Mouse (Mus musculus) lung, postnatal 10 days (tissue): ENCODE data around the gene Akr7a5.

ENCODE experiments used
- DNase-seq: peaks from one replicate; pipeline ENCODE4 v3.0.0; 2021

The Akr7a5 gene

DNA sequence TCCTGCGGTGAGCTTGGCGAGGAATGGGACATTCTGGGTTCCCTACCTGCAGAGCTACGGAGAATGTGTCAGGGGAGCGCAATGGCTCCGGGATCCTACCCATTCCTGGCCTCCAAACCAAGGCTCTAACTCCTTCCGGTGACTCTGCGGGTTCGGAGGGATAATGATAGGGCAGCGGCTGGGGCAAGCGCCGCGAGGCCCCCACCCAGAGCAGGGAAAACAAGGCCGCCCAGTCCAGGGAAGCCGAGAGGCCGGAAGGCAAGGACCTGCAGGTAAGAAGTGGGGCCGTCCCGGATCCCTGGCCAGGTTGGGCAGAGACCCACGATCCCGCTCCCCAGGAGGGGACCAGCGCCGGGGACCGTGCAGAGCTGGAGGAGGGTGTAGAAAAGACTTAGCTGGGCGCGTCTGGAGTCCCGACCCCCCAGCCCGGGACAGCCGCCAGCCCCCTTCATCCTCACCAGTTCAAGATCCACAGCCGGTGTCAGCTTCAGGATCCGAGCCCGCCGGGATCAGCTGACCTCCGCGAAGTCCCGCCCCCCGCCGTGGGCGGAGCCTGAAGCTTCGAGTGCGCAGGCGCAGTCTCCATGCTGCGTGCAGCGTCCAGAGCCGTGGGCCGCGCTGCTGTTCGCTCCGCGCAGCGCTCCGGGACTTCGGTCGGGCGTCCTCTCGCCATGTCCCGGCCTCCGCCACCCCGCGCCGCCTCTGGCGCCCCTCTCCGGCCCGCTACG lies at the start of gene Akr7a5, which contains the start of gene Pqlc2:
Gene Akr7a5, plus strand, starts transcription at position 574 of the 728 bp plus-strand sequence.
Gene Pqlc2, minus strand, starts transcription at position 538 of the 728 bp plus-strand sequence.
- DNase-seq: peak; percentile 98

DNA sequence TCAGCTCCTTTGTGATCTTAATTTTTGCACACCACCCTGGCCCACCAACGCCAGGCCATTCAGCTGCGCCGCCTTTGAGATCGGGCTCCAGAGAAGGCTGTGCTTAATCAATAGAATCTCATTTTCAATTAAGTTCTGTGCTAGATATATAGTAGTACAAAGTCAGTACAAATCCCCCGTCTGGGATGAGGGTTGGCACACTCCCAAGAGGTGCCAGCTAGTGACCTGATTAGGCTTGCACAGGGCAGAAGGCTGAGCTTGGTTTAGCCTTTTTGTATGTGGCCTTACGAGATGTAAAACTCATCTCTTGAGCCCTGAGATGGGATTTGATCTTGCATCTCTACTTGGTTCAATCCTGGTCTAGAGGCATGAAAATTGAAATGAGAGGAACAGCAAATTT lies 47.6 kb upstream of the Akr7a5 start:
- no peak for DNase-seq

DNA sequence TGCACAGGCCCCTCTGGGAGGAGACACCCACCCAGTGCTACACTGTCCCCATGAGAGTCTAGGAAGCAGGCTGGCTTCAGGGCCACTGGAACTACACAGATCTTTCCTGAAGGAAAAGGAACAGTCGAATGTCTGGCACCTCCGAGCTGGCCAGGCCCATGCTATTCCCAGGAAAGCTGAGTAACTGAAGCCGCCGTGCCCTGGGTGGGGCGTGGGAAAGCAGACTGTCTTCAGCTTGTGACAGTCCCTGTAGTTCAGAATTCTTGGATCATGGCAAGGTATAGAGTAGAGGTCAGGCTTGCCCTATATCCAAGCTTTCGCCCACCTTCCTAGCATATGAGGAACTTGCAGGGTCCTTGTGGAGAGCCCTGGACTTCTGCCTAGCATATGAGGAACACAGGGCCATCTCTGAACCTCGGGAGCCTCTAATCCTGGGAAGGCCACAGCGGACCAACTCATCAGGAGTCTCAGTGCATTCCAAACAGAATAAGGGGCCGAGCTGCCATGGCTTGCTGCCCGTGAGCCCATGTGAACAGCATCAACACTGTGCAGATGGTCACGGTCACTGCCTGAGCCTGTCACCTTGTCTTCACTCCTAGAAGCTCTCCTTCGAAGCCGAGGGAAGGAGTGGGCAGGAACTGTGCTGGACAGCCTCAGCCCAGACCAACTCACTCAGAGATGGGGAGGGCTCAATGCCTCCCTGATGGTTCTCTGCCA lies 44.6 kb upstream of the Akr7a5 start:
- DNase-seq: no peak

DNA sequence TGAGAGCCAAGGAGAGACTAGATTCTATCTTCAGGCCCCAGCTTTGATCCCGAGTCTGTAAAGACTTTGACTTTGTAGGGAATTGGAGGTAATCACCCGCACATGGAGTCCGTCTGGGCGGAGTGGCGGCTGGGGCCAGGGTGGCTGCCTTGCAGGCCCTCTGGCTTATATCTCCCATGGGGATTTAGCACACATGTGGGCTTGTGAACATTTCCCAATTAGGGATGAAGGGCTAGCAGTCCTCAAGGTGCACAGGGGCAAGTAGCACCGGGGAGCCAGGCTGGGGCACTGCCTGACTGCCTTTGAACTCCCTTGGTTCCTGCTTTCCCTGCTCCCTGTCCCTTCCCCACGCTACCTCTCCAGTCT lies 44.1 kb upstream of the Akr7a5 start:
- no peak for DNase-seq

DNA sequence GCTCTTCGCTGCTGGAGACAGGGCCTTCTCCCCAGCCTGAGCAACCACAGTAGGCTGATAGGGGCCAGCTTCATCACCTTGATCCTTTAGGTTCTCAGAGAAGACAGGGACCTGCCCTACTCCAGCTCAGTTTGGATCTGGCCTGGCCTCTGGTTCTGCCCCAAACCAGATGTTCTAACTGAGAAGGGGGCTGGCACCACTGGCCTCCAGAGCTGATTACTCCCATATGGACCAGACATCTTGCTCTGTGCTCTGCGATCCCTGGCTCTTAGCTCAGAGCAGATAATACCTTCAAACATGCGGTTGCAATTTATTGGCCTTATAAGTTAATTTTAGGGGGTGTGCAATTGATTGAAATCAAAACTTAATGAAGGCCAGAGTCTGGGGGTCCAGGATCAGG lies 43.2 kb upstream of the Akr7a5 start:
- DNase-seq: no peak

DNA sequence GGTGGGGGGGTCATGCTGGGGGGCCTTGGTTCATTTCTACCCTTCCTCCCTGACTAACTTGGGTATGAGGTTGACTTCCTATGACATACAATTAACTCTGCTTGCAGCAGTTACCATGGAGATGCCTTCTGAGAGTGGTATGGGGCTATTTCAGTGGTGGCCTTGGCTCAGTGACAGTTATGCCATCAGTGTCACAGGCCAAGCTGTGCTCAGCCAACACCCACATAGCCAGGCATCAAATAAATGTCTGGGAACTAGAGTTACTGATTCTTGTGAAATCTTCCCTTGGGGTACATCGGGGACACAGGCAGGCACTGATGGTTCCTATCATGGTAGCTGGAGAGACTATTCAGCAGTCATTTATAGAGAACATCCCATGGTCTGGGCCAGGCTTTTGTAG lies 42.3 kb upstream of the Akr7a5 start:
- no peak for DNase-seq

DNA sequence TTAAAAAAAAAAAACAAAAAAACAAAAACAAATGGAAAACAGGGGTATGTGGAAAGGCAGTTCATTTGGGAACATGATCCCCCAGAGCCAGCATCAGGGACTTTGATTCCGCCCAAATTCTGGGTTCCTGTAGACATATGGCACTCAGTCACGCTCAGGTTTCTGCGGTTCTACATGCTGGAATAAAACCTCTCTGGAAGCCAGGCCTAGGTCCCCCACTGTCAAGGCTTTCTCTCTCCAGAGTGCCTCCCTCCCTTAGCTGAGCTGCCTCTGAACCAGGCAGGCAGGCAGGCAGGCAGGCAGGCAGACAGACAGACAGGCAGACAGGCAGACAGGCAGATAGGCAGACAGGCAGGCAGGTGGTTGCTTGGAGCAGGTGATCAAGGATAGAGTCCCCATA lies 40.4 kb upstream of the Akr7a5 start:
- no peak for DNase-seq

DNA sequence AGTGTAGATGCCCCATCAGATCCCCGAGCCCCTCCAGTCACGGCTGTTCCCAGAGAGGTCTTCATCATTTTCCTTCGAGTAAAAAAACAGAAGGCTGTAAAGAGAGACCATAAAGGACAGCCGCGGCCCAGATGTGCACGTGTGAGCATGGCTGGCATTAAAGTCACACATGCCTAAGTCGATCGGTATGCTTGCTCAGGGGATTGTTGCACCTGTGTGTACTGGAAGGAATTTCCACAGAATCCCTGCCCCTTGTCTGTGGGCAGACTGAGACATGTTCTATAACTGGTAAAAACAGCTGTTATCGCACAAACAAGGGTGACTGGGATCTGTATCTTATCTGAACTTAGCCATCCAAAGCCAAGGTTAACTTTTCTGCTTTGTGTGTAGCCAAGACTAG lies 39.0 kb upstream of the Akr7a5 start:
- DNase-seq: no peak

DNA sequence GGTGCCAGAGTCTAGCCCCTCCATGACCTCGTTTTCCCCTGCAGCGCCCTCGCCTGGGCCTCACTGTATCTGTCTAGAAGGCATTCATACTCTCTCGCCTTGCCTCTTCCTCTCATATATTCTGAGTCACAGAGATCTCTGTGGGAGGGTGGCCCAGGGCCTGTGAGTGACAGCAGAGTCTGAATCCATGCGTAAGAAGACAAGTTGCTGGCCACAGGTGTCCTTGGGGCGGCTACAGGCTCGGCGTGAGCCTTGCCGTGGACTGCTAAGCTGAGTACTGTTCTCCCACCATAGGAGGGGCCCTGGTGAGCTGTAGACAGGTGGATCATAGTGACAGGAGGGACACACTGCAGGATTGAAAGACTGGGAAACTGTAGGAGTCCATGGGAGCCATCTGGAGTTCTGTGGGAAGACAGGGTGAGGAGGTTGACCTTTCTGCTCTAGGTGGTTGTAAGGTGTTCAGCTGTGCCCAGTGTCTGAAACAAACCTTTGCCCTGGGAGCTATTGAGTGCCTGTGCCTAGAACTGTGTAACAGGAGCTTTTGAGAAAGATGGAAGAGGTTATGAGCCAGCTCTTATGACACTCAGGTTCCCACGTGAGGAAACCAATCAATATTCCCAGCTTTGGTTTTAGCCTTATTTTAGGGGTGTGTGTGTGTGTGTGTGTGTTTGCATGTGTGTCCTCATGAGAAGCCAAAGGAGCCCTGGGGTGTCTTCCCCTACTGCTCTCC lies 37.4 kb upstream of the Akr7a5 start:
- no peak for DNase-seq

DNA sequence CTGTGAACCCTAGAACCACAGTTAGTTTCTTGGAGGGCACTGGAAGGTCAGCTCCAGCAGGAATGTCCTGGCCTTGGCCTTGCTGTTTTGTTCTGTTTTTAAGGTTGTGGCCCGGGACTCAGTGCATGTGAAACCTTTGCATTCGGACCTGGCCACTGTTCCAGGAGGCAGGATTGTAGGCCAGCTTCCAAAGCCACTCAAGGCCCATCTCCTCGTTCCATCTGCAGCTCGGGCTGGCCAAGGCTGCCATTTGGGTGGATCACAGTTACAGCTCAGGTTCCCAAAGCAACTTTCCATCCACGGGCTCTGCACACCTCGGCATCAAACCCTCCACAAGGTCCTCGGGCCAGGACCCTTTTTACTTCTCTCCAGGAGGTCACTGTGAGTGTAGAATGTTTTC lies 36.0 kb upstream of the Akr7a5 start:
- no peak for DNase-seq

DNA sequence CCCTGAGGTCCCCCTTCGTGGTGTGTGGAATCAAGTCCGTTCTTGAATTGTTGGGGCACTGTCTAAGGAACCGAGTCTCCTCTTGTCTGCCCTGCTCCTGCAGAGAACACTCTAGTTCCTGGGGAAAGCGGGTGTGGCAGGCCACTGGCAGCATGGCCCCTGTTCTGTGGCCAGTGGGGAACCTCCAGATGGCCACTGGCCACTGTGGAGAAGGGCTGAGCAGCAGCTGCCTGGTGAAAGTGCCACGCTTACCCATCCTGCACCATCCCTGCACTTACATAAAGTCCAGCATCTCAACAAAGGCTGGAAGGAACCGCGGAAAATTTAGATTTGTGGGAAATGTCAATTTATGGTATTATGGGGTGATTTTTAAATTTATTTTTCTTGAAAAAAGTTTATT lies 34.1 kb upstream of the Akr7a5 start:
- DNase-seq: no peak

DNA sequence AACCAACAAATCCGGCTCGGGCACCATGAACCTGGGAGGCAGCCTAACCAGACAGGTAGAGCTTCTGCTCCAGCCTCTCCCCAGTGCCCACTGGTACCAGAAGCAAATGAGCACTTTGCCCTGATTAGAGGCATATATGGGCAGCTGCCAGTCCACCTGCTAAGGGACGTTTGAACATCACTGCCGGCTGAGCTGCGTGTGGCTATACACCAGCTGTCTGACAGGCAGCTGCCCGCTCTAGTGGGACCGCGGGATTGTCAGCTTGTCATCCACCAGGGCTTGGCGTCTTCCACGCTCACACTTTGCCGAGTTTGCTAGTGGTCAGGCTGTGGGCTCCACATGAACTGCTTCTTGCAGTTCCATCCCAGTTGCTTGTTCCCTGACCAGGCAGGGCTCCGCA lies 30.0 kb upstream of the Akr7a5 start:
- no peak for DNase-seq

DNA sequence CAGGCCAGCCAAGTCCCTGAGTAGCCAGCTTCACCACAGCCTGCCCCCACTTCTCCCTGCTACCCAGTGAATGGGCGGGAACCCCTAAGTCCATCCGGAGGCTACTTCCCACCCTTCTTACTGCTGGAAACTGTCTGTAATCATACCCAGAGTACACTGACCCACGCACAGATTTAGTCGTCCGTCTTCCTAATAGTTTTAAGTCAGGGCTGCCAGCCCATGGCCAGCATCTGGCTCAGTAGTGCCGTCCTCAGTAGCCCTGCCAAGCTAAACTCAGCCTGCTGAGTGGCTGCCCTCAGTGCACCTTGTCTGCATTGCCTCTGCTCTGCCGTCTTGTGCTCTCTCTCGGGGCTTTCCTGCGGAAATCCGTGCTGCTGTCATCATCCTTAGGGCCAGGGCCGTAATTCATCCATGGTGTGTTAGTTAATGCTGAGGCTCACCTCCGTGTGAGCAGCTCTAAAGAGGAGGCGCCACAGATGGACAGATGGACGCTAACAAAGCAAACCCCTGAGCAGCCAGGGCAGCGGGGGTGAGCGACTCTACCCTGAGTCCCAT lies 28.7 kb upstream of the Akr7a5 start:
- DNase-seq: no peak

DNA sequence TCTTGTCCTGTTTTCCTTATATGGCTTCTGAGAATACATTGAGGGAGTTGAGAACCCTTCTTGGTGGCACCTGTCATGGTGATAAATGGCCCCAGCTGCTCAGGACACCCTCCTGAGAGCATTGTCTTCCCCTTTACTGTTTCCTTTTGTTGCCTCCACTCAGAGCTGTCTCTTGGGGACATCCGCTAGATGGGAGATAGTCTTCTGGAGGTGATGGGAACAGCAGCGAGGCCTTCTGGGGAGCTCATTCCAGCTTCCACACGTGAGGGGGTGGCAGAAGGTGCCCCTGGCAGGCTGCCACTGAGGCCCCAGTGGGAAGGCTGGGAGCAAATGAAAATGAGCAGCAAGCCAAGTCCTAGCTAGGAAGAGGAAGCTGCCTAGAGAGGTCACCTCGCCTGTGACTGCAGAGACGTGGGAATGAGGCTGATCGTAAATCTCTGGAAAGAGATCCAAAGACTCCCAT lies 27.6 kb upstream of the Akr7a5 start:
- peak; percentile 22 for DNase-seq

DNA sequence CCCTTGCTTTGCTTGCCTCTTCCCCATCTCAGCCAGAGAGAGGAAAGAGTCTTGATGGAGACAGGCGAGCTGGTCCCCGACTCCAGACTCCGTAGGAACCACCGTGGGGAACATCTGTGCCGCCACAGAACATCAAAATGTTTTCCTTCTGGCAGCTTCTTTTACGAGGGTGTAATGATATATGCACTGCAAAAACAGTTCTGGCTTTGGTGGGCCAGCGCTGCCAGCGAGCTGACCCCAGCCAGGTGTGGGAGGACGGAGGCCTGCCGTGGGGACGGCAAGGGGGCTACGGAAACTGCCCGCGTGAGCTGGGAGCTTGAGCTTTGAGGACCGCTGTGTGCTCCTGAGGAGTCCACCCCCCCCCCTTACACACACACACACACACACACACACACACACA lies 25.7 kb upstream of the Akr7a5 start:
- no peak for DNase-seq

DNA sequence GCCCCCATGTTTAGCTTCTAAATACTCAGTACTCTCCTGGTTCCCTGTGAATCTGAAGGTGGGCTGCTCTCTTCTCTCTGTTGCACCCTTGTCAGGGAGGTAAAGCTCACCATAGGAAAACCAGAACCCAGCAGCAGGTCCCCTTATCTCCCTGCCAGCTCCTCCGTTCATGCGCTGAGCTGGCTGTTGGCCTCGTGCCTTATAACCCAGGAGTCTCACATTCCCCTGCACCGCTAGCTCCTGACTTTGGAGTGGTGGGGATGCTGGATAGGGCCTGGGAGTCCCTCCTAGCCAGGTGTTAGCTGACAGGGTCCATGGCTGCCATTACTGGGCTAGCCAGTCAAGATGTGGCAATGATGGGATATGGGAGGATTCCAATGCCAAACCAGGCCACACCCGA lies 24.3 kb upstream of the Akr7a5 start:
- no peak for DNase-seq

DNA sequence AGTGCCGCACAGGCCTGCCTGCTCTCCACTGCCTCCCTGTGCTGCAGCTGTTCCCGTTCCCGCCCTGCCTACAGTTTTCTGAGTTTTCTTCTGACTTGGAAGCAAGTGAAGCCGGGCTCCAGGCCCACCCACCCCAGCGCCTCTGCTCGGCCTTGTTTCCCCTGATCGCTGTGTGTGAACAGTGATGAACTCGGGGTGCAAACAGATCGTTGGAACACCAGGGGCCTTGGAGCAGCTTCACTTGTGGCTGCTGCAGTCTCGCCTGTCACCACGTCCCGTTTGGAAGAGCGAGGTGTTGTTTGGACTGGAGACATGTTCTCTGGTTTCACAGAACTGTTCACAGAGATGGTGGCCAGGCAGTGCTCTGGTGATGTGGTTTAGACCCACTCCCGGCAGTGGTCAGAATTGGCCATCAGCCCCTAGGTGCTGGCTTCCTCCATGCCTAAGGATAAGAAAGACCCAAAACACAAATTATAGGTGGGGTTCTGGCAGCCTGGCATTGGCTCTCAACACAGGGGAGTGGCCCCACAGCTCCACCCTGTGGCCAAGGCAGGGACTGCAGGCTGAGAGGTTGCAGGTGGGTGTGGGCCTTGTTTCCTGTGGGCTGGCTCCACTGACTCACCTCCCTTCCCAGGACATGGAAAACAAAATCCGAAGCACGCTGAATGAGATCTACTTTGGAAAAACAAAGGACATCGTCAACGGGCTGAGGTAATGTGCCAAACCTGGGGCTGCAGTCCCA lies 23.3 kb upstream of the Akr7a5 start:
- DNase-seq: peak; percentile 90

DNA sequence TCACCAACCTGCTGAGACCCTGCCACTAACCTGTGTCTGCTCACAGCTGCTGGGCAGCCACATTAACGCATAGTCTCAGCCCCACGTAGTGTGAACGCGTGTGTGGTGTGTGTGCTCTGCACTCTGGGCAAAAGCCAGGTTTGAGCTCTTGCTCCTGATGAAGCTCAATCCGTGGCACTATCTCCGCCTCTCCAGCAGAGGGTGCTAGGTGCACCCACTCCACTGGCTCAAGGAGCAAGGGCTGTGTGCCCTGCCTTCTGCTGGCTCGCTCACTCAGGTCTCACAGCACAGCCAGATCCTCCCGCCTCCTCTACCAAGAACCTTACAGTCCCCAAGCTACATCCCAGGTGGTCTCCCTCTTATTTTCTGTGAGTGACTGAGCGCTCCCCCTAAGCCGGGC lies 21.5 kb upstream of the Akr7a5 start:
- DNase-seq: peak; percentile 77

DNA sequence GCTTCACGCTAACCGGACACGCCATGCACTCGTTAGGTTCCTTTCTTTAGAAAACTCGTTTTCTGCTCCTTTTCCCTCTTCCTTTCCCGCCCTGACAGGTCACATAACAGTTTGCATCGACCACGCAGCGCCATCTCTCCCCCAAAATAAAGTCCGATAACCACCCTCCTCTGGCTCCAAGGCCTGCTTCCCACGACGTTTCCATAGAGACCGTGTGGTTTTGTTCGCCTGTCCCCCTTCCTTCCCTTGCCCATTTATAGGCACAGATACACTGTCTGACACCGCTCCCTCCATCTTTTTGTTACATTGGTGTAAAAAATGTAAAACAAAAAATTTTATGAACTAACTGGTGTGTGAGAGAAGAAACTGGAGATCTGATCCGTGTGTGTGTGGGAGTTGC lies 19.4 kb upstream of the Akr7a5 start:
- no peak for DNase-seq

DNA sequence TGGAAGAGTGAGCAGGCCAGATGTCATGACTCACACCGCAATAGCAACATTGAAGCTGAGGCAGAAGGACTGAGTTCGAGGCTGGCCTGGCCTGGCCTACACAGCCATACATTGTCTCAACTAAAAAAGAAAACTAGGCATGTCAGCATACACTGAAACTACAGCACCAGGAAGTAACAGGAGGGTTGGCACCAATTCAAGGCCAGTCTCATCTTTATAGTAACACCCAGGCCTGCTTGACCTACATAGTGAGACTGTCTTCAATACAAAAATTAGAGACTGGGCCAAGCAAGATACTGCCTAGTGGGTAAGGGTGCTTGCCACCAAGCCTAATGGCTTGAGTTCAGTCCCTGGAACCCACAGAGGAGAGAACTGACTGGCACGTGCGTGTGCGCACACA lies 18.5 kb upstream of the Akr7a5 start:
- peak; percentile 27 for DNase-seq

DNA sequence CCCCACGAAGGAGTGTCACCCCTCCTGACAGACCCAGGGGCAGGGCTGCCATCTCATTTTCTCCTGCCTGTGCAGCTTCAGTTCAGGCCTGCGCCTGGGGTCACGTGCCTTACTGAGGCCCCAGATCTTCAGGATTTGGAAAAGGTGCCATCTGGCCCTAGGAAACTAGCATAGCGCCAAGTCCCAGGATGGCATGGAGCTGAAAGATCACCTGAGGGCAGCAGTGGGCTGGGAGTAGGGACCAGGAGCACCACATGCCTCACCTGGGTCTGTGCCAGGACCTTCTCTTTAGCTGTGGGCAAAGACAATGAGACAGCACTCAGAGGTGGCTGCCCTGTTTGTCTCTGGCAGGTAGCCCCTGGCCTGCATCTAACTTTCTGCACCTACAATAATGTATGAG lies 13.0 kb upstream of the Akr7a5 start:
- DNase-seq: peak; percentile 55

DNA sequence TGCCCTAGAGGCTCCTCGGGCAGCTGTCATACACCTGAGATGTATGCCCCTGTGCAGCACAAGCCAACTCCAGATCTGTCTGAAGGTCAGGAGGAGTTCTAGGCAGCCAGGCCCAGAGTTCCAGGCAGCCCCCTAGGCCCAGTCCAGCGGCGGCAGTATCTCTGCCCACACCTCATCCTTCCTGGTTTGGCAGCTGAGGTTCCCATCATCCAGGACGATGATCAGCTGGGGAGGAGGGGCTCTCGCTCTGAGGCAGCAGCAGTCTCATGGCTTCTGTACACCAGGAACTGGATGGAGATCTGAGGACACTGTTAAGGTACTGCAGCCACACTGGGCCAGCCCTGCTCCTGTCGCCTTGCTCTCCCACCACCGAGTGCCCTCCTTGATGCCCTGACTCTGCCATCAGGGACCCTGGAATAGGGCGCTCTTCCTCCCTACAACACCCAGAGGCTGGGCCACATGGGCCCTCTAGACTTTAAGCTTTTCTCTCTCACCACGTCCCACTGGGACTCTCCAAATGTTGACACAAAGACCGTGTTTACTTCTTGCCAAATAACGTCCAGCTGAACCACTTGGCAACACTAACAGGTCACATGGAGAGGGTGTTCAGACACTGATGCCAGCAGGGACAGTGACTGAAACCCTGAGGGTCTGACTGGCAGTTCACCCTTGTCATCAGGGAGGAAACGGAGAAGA lies 11.7 kb upstream of the Akr7a5 start:
- DNase-seq: peak; percentile 65
